Mouse (Mus musculus) CH12.LX (cell line): Measurements from ENCODE around the gene Fyb. TPM values are rescaled to one million over a fixed set of nuclear protein-coding genes. Genes with fewer than 3 reads are reported as not detected.

Source experiments
- DNase-seq: peaks from one replicate; pipeline ENCODE4 v3.0.0-alpha.2; 2013; ENCODE audit errors: extremely low read depth
- H3K27ac ChIP-seq: 2 replicates; pipeline ENCODE4 v1.5.1; 2012; ENCODE audit warnings: low read depth, mild to moderate bottlenecking, control low read depth, moderate library complexity; ENCODE audit not compliant: insufficient read depth
- H3K27me3 ChIP-seq: replicated peaks from 2 replicates; pipeline ENCODE3; 2012; ENCODE audit warnings: inconsistent platforms
- H3K36me3 ChIP-seq, 2 experiments: replicated peaks in 1 of 2; 2 replicates each; pipeline versions ENCODE3 to v1.6.1; 2012; ENCODE audit warnings: inconsistent platforms in 1 of 2, low read length in 1 of 2, mild to moderate bottlenecking in 1 of 2, mixed read lengths in 1 of 2, moderate library complexity in 1 of 2; ENCODE audit not compliant: control insufficient read depth in 1 of 2, insufficient read depth in 1 of 2
- H3K4me1 ChIP-seq, 2 experiments: 2 replicates each; pipeline ENCODE4 v1.6.1; 2012; ENCODE audit warnings: inconsistent platforms in 1 of 2, moderate library complexity in 1 of 2; ENCODE audit not compliant: insufficient read depth in 2 of 2, control insufficient read depth in 1 of 2
- H3K4me2 ChIP-seq: 2 replicates; pipeline ENCODE4 v1.6.1; 2012; ENCODE audit warnings: low read depth, mild to moderate bottlenecking, control low read depth; ENCODE audit not compliant: poor library complexity, insufficient read depth, severe bottlenecking
- H3K4me3 ChIP-seq, 3 experiments: fragments of 150-350 bp in 1 of 3; sonication (generic) in 1 of 3; replicated peaks in 1 of 3; 2 replicates each; pipeline versions ENCODE3 to v1.5.1; 2011 to 2012; ENCODE audit warnings: low read depth in 2 of 3, low read length in 2 of 3, mild to moderate bottlenecking in 2 of 3, moderate library complexity in 2 of 3, control low read depth in 1 of 3, improper control_type of control experiment in 1 of 3, inconsistent platforms in 1 of 3, mixed read lengths in 1 of 3; ENCODE audit not compliant: poor library complexity in 1 of 3
- H3K79me2 ChIP-seq: replicated peaks from 2 replicates; pipeline ENCODE4 v1.6.1; 2012; ENCODE audit warnings: mild to moderate bottlenecking, moderate library complexity; ENCODE audit not compliant: control insufficient read depth, poor library complexity, insufficient read depth, severe bottlenecking; ENCODE audit errors: extremely low read depth
- H3K9ac ChIP-seq: 2 replicates; pipeline ENCODE4 v1.6.1; 2012; ENCODE audit warnings: low read depth, mild to moderate bottlenecking, control low read depth, moderate library complexity; ENCODE audit not compliant: insufficient read depth
- H3K9me3 ChIP-seq: replicated peaks from 2 replicates; pipeline ENCODE3; 2012; ENCODE audit warnings: low read length, inconsistent platforms, mixed read lengths
- BHLHE40 ChIP-seq: IDR thresholded peaks from 2 replicates; pipeline ENCODE4 v1.6.1; 2011; ENCODE audit warnings: mild to moderate bottlenecking, low read depth, low read length, improper control_type of control experiment
- CHD1 ChIP-seq: IDR thresholded peaks from 2 replicates; pipeline ENCODE4 v1.6.1; 2012; ENCODE audit warnings: low read depth, low read length, improper control_type of control experiment, inconsistent platforms
- CHD2 ChIP-seq: IDR thresholded peaks from 2 replicates; pipeline ENCODE4 v1.6.1; 2011; ENCODE audit warnings: low read length, improper control_type of control experiment
- CTCF ChIP-seq, 2 experiments: IDR thresholded peaks in 1 of 2; conservative IDR thresholded peaks in 1 of 2; 2 replicates each; pipeline ENCODE4 v1.5.1; 2011 to 2012; ENCODE audit warnings: low read depth in 2 of 2, low read length in 2 of 2, improper control_type of control experiment in 1 of 2, inconsistent platforms in 1 of 2, mild to moderate bottlenecking in 1 of 2, moderate library complexity in 1 of 2
- E2F4 ChIP-seq: IDR thresholded peaks from 2 replicates; pipeline ENCODE4 v1.6.1; 2011; ENCODE audit warnings: low read depth, low read length, improper control_type of control experiment; ENCODE audit not compliant: insufficient replicate concordance
- ELF1 ChIP-seq: IDR thresholded peaks from 2 replicates; pipeline ENCODE4 v1.6.1; 2014; ENCODE audit warnings: low read depth, mild to moderate bottlenecking, inconsistent platforms, low read length, improper control_type of control experiment
- EP300 ChIP-seq: IDR thresholded peaks from 2 replicates; pipeline ENCODE4 v1.6.1; 2011; ENCODE audit warnings: low read length, improper control_type of control experiment
- ETS1 ChIP-seq: conservative IDR thresholded peaks from 2 replicates; pipeline ENCODE4 v1.6.1; 2012; ENCODE audit warnings: low read depth, mild to moderate bottlenecking, inconsistent platforms, low read length, improper control_type of control experiment, moderate library complexity
- GABPA ChIP-seq: IDR thresholded peaks from 2 replicates; pipeline ENCODE4 v1.6.1; 2012; ENCODE audit warnings: low read depth, low read length, improper control_type of control experiment, inconsistent platforms; ENCODE audit not compliant: insufficient replicate concordance
- IRF4 ChIP-seq: IDR thresholded peaks from 2 replicates; pipeline ENCODE4 v1.6.1; 2014; ENCODE audit warnings: low read depth, mild to moderate bottlenecking, inconsistent platforms, low read length, improper control_type of control experiment
- JUN ChIP-seq: IDR thresholded peaks from 2 replicates; pipeline ENCODE4 v1.6.1; 2011; ENCODE audit warnings: low read depth, mild to moderate bottlenecking, low read length, improper control_type of control experiment, moderate library complexity; ENCODE audit not compliant: insufficient read depth
- JUND ChIP-seq: conservative IDR thresholded peaks from 2 replicates; pipeline ENCODE4 v1.6.1; 2011; ENCODE audit warnings: low read depth, low read length, improper control_type of control experiment
- KAT2A ChIP-seq: IDR thresholded peaks from 2 replicates; pipeline ENCODE4 v1.6.1; 2012; ENCODE audit warnings: low read length, improper control_type of control experiment, inconsistent platforms; ENCODE audit not compliant: insufficient replicate concordance
- MAZ ChIP-seq: IDR thresholded peaks from 2 replicates; pipeline ENCODE4 v1.6.1; 2012; ENCODE audit warnings: low read depth, mild to moderate bottlenecking, inconsistent platforms, low read length, improper control_type of control experiment, moderate library complexity
- MEF2A ChIP-seq: IDR thresholded peaks from 2 replicates; pipeline ENCODE4 v1.6.1; 2014; ENCODE audit warnings: low read depth, mild to moderate bottlenecking, inconsistent platforms, low read length, improper control_type of control experiment, borderline replicate concordance
- MYC ChIP-seq: IDR thresholded peaks from 2 replicates; pipeline ENCODE4 v1.6.1; 2011; ENCODE audit warnings: low read depth, mild to moderate bottlenecking, improper control_type of control experiment, low read length
- POLR2A ChIP-seq: IDR thresholded peaks from 2 replicates; pipeline ENCODE4 v1.6.1; 2011; ENCODE audit warnings: low read depth, mild to moderate bottlenecking, improper control_type of control experiment, low read length
- RCOR1 ChIP-seq: conservative IDR thresholded peaks from 2 replicates; pipeline ENCODE4 v1.6.1; 2012; ENCODE audit warnings: low read depth, mild to moderate bottlenecking, inconsistent platforms, low read length, improper control_type of control experiment
- SIN3A ChIP-seq: IDR thresholded peaks from 2 replicates; pipeline ENCODE4 v1.6.1; 2012; ENCODE audit warnings: low read length, improper control_type of control experiment, inconsistent platforms
- TBP ChIP-seq: conservative IDR thresholded peaks from 2 replicates; pipeline ENCODE4 v1.6.1; 2011; ENCODE audit warnings: low read depth, low read length, improper control_type of control experiment
- UBTF ChIP-seq: IDR thresholded peaks from 2 replicates; pipeline ENCODE4 v1.6.1; 2012; ENCODE audit warnings: low read depth, mild to moderate bottlenecking, inconsistent platforms, low read length, improper control_type of control experiment, moderate library complexity
- USF1 ChIP-seq: IDR thresholded peaks from 2 replicates; pipeline ENCODE4 v1.6.1; 2014; ENCODE audit warnings: low read depth, mild to moderate bottlenecking, inconsistent platforms, low read length, improper control_type of control experiment
- USF2 ChIP-seq: conservative IDR thresholded peaks from 2 replicates; pipeline ENCODE4 v1.6.1; 2011; ENCODE audit warnings: low read depth, low read length, improper control_type of control experiment
- ZKSCAN1 ChIP-seq: IDR thresholded peaks from 2 replicates; pipeline ENCODE4 v1.6.1; 2012; ENCODE audit warnings: low read depth, inconsistent platforms, low read length, improper control_type of control experiment, borderline replicate concordance
- ZNF384 ChIP-seq: IDR thresholded peaks from 2 replicates; pipeline ENCODE4 v1.6.1; 2012; ENCODE audit warnings: low read depth, low read length, improper control_type of control experiment, inconsistent platforms
- dilution Hi-C: fragments of 300-500 bp; cut with MboI; formaldehyde crosslinking; loops from 2 replicates; pipeline ENCODE4 v1.14.3; 2020; ENCODE audit warnings: low sequenced_read_pairs; ENCODE audit not compliant: extremely low pct_unique_long_range_greater_than_20kb, extremely low pct_ligation_motif_present
- in situ Hi-C: fragments of 300-500 bp; cut with MboI; formaldehyde crosslinking; loops from 3 replicates; pipeline ENCODE4 v1.14.3; 2019; ENCODE audit warnings: low sequenced_read_pairs, low pct_ligation_motif_present, low pct_unique_long_range_greater_than_20kb, mixed read lengths
- polyA plus RNA-seq: library from polyadenylated mRNA; unstranded; fragments of >175 nt; gene quantifications from 2 replicates; pipeline ENCODE4 v1.2.1, GENCODE M21; 2012; ENCODE audit warnings: low read depth; ENCODE audit not compliant: insufficient read length
- total RNA-seq, 2 experiments: library from RNA; depleted of rRNA; stranded (reverse); fragments of 300-350 nt in 1 of 2; fragments of >200 nt in 1 of 2; gene quantifications; 2 replicates each; pipeline ENCODE4 v1.2.3; 2012 to 2014

The Fyb gene
- total and polyA plus RNA-seq, 3 experiments, result 17.6 to 60.1 (median 32.2) TPM

- no peak for TF ChIP-seq BHLHE40
- TF ChIP-seq, all 38 proteins: peak for 14
Observed at GRCm38 (mm10) chr15:6625607-6626033, 103.0 kb downstream of the Fyb start (continued).

- no peak overlapping the region for H3K4me2 ChIP-seq
- no peak overlapping the region for H3K27ac ChIP-seq
- TF ChIP-seq JUN (no peak), EP300 (no peak), POLR2A (no peak), KAT2A (no peak), MYC (no peak), GABPA (no peak), USF1 (no peak), TBP (no peak), SIN3A (no peak), ZKSCAN1 (no peak), CHD2 (no peak), IRF4 (no peak), CTCF (conservative IDR thresholded peaks at IDR 0.05 in 1 of 2, IDR thresholded peaks at IDR 0.05 in 1 of 2; ENCODE audit: low read depth in 2 of 2, low read length in 2 of 2) (no peak), E2F4 (no peak), MAZ (no peak), RCOR1 (no peak), ETS1 (no peak)
- in situ Hi-C loops (no loop called here), dilution Hi-C loops (no loop called here)
- no peak overlapping the region for H3K9ac ChIP-seq
- H3K4me3 ChIP-seq, result no peak overlapping the region
- no peak for DNase-seq
- no peaks in the 10 kb centered on the region for H3K36me3 ChIP-seq
- H3K27me3 ChIP-seq, result no peaks in the 10 kb centered on the region
- peaks cover 3 to 29% of the 10 kb centered on the region in 2 experiments; a peak in 2 of 4 replicates for H3K4me1 ChIP-seq
- H3K79me2 ChIP-seq, result no peaks in the 10 kb centered on the region
- H3K9me3 ChIP-seq, result no peaks in the 10 kb centered on the region
Observed at GRCm38 (mm10) chr15:6626123-6626522, 103.5 kb downstream of the Fyb start.

DNA sequence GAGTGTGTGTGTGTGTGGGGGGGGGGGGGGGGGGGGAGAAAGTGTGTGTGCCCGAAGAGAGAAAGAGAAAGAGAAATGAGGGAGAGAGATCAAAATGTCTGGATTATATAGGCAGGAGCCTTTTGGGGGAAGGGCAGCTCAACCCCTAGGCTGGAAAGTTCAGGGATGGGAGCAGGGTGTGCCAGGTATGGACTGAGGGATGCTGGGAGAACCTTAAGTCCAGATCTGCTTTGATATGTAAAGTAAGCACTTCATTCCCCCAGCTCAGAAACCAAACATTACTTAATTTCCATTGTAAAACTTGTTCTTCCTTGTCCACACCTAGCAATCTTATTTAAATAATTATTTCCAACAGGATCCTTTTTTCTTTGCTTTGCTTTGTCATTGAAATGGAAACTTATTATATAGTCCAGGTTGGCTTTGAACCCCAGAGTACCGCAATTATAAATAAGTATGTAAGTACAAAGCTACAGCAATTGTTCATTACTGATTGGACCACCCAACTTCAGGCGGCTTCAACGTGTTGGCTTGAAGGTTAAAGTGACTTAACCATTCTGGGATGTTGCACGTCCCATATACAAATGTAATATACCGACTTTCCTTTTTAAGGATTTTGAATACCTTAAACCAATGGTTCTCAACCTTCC is 105.9 kb downstream of the Fyb start:
- Histone ChIP-seq H3K4me1 (peaks cover 3 to 20% of the 10 kb centered on the region in 2 experiments; a peak in 2 of 4 replicates), H3K9ac (no peak overlapping the region), H3K4me2 (no peak overlapping the region)
- no peak for TF ChIP-seq USF2
- no peak for TF ChIP-seq BHLHE40
- no peak for TF ChIP-seq JUND
- TF ChIP-seq MYC, result no peak
- no peak for TF ChIP-seq RCOR1
- no peak for TF ChIP-seq TBP
- TF ChIP-seq MEF2A, result no peak
- no peak for TF ChIP-seq CHD1
- TF ChIP-seq ZKSCAN1, result no peak
- TF ChIP-seq POLR2A, result no peak
- no peak for TF ChIP-seq ELF1
- TF ChIP-seq ZNF384, result no peak
- TF ChIP-seq USF1, result no peak
- TF ChIP-seq UBTF, result no peak
- TF ChIP-seq, all 38 proteins: peak for 0
- Histone ChIP-seq H3K36me3 (no peaks in the 10 kb centered on the region), H3K9me3 (no peaks in the 10 kb centered on the region), H3K27ac (no peak overlapping the region), H3K79me2 (no peaks in the 10 kb centered on the region), H3K4me3 (no peak overlapping the region), H3K27me3 (no peaks in the 10 kb centered on the region)
- DNase-seq, result no peak
- dilution Hi-C loops (no loop called here), in situ Hi-C loops (no loop called here)
